Mouse (Mus musculus) adrenal gland, postnatal 25 days (tissue): ENCODE measurements at regions not wholly inside any gene's neighbourhood (a gene's known extent, or its start where the extent isn't known, plus 50 kb on each side); places are given as distances from the start of the nearest gene placed in this dataset.
A peak's percentile ranks its signal among the peaks of the same experiment; 100 is the strongest.

ENCODE experiments used
- DNase-seq: peaks from one replicate; pipeline ENCODE4 v3.0.0; 2021; ENCODE audit warnings: mixed read lengths

- no peak for DNase-seq
Measured at GRCm38 (mm10) chr6:78228883-78229282, 141.6 kb upstream of the Reg3b start.

- no peak for DNase-seq
Measured at GRCm38 (mm10) chr6:78244404-78244803, 126.1 kb upstream of the Reg3b start.

- no peak for DNase-seq
Measured at GRCm38 (mm10) chr6:78245010-78245409, 125.4 kb upstream of the Reg3b start.

- DNase-seq = no peak
Measured at GRCm38 (mm10) chr6:78250053-78250452, 120.4 kb upstream of the Reg3b start.

- DNase-seq = no peak
Measured at GRCm38 (mm10) chr6:78250541-78250940, 119.9 kb upstream of the Reg3b start.

GRCm38 (mm10) chr6:78271879-78272546, 98.4 kb upstream of the Reg3b start:
- DNase-seq = no peak

GRCm38 (mm10) chr6:78277993-78278715, 92.3 kb upstream of the Reg3b start:
- peak; percentile 1 for DNase-seq

GRCm38 (mm10) chr6:78280541-78280940, 89.9 kb upstream of the Reg3b start:
- no peak for DNase-seq

- no peak for DNase-seq
Measured at GRCm38 (mm10) chr6:78294647-78295046, 75.8 kb upstream of the Reg3b start.

- no peak for DNase-seq
Measured at GRCm38 (mm10) chr6:78303187-78303740, 67.2 kb upstream of the Reg3b start.
